Mouse (Mus musculus) adrenal gland, postnatal 36 days (tissue): Measurements from ENCODE around the gene Defb45. TPM values are rescaled to one million over a fixed set of nuclear protein-coding genes. Genes with fewer than 3 reads are reported as not detected.

Experiments used
- DNase-seq, 2 experiments: peaks; one replicate each; pipeline ENCODE4 v3.0.0; 2021; ENCODE audit warnings: mixed read lengths in 1 of 2
- long read RNA-seq, 2 experiments: library from polyadenylated mRNA; stranded (forward); transcript quantifications; one replicate each; pipeline ENCODE4 v2.0.0; 2021; ENCODE audit warnings: borderline sequencing depth in 2 of 2
- total RNA-seq, 2 experiments: library from RNA; stranded (reverse); gene quantifications; 2 replicates each; pipeline ENCODE4 v1.2.3; 2021

Defb45 gene
- not detected for total RNA-seq
- long read RNA-seq, experiment 1: 0 reads
- long read RNA-seq, experiment 2: 0 reads

DNA sequence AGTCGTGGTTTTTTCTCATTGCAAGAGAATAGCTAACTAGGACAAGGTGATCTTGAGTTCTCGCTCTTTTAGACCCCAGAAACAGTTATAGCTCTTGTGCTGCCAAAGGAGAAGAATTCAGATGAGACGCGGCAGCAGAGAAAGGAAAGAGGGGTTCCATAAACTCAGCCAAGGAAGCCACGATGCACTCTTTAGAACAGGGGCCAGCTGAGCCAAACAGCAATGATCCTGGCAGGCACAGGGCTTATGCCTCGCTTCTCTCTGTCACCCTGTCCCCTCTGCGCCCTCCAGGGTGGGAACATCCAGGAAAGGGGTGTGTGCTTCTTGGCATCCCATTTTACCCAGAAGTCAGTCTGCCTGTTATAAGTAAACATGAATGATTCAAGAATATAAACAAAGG, at the start of gene Defb45:
Gene Defb45 (minus strand): TSS at position 101 of the 400 bp plus-strand sequence.
- DNase-seq: no peak

GRCm38 (mm10) chr2:152639406-152640113, 40.4 kb upstream of the Defb45 start:
- DNase-seq: no peak

- no peak for DNase-seq
Observed at GRCm38 (mm10) chr2:152638865-152639264, 39.7 kb upstream of the Defb45 start.

- no peak for DNase-seq
Observed at GRCm38 (mm10) chr2:152637381-152637780, 38.2 kb upstream of the Defb45 start.

DNA sequence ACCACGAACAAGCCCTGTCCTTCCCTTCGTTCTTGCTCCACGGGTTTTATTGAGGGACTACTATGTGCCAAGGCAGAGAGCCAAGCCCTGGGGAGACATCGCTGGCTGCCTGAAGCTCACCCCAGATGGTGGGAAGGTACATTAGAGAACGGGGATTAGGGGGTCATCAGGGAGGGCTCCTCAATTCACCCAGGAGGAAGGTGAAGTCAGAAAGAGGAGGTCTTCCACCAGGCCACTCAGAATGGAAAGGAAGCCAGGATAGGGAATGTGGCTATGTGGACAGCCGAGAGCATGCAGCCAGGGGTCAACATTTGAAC, 37.8 kb upstream of the Defb45 start:
- DNase-seq: no peak

GRCm38 (mm10) chr2:152636246-152637005, 37.2 kb upstream of the Defb45 start:
- peak; percentile 52 to 74 for DNase-seq

- DNase-seq: no peak
Observed at GRCm38 (mm10) chr2:152634311-152634710, 35.1 kb upstream of the Defb45 start.

- DNase-seq: peak in 1 of 2 experiments; percentile 41
Observed at GRCm38 (mm10) chr2:152633334-152633733, 34.1 kb upstream of the Defb45 start.

GRCm38 (mm10) chr2:152629904-152630303, 30.7 kb upstream of the Defb45 start:
- no peak for DNase-seq

GRCm38 (mm10) chr2:152629239-152629638, 30.0 kb upstream of the Defb45 start:
- DNase-seq: no peak

DNA sequence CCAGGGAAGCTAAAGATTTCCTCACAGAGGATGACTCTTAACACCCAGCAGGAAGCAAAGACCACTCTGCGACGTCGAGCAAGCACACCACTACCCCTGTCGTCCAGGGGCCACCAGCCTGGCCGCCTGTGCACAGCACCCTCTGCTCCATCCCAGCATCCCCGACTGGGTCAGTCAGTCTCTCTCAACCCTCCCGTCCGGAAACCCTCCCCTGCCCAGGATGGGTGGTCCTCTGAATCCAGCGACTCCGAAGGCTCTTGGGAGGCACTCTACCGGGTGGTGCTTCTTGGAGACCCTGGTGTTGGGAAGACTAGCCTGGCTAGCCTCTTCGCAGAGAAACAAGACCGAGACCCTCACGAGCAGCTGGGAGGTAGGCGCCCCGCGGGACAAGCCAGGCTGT, 28.9 kb upstream of the Defb45 start:
- no peak for DNase-seq

DNA sequence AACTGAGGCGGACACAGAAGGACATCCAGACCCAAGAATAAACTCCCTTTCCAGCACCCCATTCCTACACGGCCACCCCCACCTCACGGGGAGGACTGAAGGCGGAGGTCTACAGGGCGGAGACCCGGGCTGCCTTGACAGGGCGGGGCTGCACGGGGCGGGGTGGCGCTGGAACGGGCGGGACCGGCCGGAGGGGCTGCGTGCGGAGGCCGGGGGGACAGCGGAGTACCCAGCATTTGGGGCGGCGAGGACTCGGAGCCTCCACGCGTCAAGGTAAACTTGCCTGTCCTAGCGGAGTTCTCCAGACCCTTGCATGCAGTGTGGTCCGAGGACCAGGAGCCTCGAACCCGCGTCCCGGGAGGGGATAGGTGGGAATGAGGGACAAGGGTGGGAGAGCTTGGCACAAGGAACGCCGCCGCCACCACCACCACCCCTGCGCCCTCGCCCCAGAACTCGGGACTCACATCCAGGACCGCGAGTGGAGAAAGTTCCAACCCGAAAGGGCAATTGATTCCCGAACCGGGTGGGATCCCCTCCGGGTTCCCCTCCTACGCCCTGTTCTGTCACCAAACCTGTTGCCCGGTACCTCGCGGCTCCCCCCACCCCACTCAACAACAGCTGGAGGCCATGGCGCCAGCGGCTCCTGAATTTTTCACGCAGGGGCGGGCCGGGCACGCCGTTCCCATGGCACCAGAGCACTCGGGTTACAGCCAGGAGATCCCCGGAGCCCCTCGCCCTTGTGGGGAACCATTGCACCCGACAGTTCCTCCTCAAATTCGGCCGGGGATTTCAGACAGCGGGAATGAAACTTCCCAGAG, 27.8 kb upstream of the Defb45 start, which contains the start of gene Rem1:
Gene Rem1 (plus strand): TSS at position 178 of the 818 bp plus-strand sequence.
- DNase-seq: peak; percentile 49 to 70

DNA sequence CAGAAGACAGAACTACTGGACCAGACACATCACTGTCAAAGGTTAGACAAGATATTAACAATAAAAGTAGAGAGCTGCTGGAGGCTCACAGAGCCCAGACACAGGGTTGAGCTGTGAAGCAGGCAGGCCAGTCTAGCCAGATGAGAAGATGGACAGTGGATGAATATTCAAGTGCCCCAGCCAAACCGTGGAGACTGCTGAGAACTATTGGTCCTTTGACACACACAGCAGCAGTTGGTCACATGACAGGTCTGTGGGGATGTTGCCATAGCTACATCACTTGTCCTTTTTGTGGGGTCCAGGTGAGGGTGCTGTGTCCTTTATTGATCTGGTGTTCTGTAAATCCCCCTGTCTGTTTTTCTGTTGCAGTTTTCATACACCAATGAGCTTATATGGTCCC, 26.1 kb upstream of the Defb45 start:
- no peak for DNase-seq

- peak; percentile 56 to 58 for DNase-seq
Observed at GRCm38 (mm10) chr2:152624566-152624965, 25.4 kb upstream of the Defb45 start.

DNA sequence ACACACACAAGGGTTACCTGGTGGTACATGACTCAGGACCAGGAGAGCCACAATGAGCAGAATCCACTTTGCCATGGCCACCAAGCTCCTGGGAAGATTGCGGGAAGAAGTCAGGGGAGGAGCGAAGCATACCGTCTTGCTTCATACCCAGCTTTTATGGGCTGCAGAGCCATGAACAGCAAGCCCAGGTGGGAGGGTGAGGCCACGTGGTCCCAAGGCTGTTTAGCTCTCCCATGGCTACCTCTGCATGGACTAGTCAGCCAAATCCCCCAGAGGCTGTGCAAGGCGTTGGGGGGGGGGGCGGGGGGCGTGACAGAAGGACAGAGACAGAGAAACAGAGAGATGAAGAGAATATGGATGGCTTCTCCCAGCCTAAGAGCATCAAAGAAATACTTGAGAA, 23.8 kb upstream of the Defb45 start, which contains the start of gene Defb25:
Gene Defb25 (minus strand): TSS at position 101 of the 400 bp plus-strand sequence.
- no peak for DNase-seq

GRCm38 (mm10) chr2:152622151-152622550, 23.0 kb upstream of the Defb45 start:
- no peak for DNase-seq

DNA sequence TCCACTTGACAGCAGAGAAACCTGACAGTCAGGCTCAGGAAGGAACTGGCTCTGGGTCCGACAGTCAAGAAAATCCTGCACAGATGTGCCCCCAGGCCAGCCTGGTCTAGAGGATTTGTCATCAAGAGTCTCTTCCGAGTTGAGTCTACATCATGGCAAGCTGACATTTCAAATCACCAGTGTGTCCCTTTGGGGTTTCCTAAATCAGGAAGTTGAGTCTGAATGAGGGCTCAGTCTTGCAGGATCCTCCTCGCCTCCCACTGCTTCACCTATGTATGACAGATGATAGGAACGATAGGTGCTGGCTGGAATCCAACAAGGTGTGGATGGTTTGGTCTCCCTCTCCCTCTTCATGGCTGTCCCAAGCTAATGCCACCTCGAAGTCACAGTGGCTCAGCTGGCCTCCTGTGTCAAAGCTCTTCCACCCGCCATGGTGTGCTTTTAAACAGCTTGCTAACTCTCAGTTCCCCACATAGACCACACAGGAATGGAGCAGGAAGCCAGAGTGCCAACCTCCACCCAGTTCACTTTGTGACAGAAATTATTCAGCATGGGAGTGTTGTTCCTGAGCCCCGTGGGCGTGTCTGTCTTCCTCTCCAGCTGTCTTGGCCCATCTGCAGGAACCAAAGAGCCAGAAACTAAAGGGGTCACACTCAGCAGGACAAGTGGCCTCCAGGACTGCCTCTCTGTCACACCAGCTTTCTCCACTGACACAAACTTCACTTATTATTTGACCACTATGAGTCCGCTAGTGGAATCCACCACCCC, 21.4 kb upstream of the Defb45 start:
- DNase-seq: no peak

GRCm38 (mm10) chr2:152617374-152617773, 18.2 kb upstream of the Defb45 start:
- DNase-seq: no peak

DNA sequence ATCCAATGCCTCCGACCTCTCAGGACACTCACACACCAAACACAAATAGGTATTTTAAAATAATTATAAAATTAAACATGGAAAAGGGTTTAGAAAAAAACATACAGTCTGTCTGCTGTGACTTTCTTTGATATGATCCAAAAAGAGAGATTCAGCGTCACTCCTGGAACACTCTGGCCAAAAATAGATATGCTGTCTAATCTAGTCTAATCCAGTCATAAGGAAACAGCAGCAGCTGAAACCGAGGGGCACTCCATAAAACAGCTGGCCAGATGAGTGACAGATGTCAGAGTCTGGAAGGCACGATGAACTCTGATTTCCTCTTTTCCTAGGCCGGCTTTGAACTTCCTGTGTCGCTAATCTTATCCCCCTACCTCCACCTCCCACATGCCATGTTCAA, 17.3 kb upstream of the Defb45 start:
- DNase-seq: no peak

- peak in 1 of 2 experiments; percentile 64 for DNase-seq
Observed at GRCm38 (mm10) chr2:152615563-152615962, 16.4 kb upstream of the Defb45 start.

GRCm38 (mm10) chr2:152612193-152612592, 13.0 kb upstream of the Defb45 start:
- no peak for DNase-seq

- no peak for DNase-seq
Observed at GRCm38 (mm10) chr2:152608719-152609118, 9.5 kb upstream of the Defb45 start.
